Mouse (Mus musculus): ENCODE results near the gene Krt82.

GRCm38 (mm10) chr15:101519792-101520191 is 30.7 kb downstream of the Krt82 start:
- TF ChIP-seq CTCF (IDR thresholded peaks at IDR 0.05; ENCODE audit: low read depth): peak; percentile 70
- no peak for TF ChIP-seq EP300 (IDR thresholded peaks at IDR 0.05; ENCODE audit: low read depth)

All from liver, embryonic 14.5 days (tissue).